Mouse (Mus musculus) heart, postnatal 0 days (tissue): ENCODE measurements around the gene Rapgef5.

Experiments used
- CTCF ChIP-seq: IDR thresholded peaks from 2 replicates; pipeline ENCODE4 v1.5.1; 2016; ENCODE audit warnings: antibody characterized with exemption, control low read depth, low read depth
- EP300 ChIP-seq: IDR thresholded peaks from 2 replicates; pipeline ENCODE4 v1.6.1; 2016; ENCODE audit warnings: antibody characterized with exemption, low read depth

DNA sequence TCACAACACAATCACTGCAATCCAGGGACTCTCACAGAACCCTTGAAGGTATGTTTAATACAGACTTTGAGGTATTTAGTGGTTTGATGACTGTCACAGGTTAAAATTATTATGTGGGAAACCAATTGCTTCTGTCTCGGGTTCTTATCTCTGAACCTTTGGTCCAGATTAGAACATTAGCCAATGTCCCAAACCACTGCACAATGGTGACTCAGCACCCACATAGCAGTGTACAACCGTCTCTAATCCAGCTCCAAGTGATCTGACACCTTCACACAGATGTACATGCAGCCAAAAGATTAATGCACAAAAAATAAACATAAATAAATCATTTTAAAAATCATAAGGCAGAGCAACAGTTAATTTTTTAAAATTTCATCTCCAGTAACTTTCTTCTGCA lies 11.1 kb upstream of the Rapgef5 start:
- TF ChIP-seq CTCF (no peak), EP300 (no peak)
